Mouse (Mus musculus): ENCODE results near the gene Fam110c. TPM values are rescaled to one million over a fixed set of nuclear protein-coding genes. Genes with fewer than 3 reads are reported as not detected.
A peak's percentile ranks its signal among the peaks of the same experiment; 100 is the strongest.

The Fam110c gene
- total RNA-seq, 2 experiments from 2014 or later, result 0.22 to 0.23 TPM

GRCm38 (mm10) chr12:31101190-31101589 lies 27.5 kb downstream of the Fam110c start:
- no peak for DNase-seq (ENCODE audit: low spot score in 2 of 2)

- DNase-seq (ENCODE audit: low spot score in 2 of 2), result no peak
Observed at GRCm38 (mm10) chr12:31101821-31102220, 28.2 kb downstream of the Fam110c start.

- peak; percentile 31 to 59 for DNase-seq (ENCODE audit: low spot score in 2 of 2)
Observed at GRCm38 (mm10) chr12:31116005-31116466, 42.4 kb downstream of the Fam110c start.

GRCm38 (mm10) chr12:31120535-31120934 lies 46.9 kb downstream of the Fam110c start:
- no peak for DNase-seq (ENCODE audit: low spot score in 2 of 2)

GRCm38 (mm10) chr12:31122892-31123622 lies 49.4 kb downstream of the Fam110c start:
- DNase-seq (ENCODE audit: low spot score in 2 of 2), result no peak

- DNase-seq (ENCODE audit: low spot score in 2 of 2), result no peak
Observed at GRCm38 (mm10) chr12:31126071-31126470, 52.4 kb downstream of the Fam110c start.

- no peak for DNase-seq (ENCODE audit: low spot score in 2 of 2)
Observed at GRCm38 (mm10) chr12:31129548-31129947, 55.9 kb downstream of the Fam110c start.

Other genes with a start within 250 kb of the Fam110c start
- under 1 TPM; 0.54 to 0.93 TPM for gene Alkal2, start 189.5 kb upstream of the Fam110c start, total RNA-seq (2021)
- gene Acp1, start 162.3 kb upstream of the Fam110c start, total RNA-seq (2021), result 10 to 100 TPM; 48.2 to 51.2 TPM
- 1 to 10 TPM; 2.7 TPM for gene Sh3yl1, start 162.2 kb upstream of the Fam110c start, total RNA-seq (2021)
- not detected for gene Gm6993, start 166.9 kb downstream of the Fam110c start, total RNA-seq (2021)
- 100 to 1,000 TPM; 259 to 273 TPM for gene Lamb1, start 191.4 kb downstream of the Fam110c start, total RNA-seq (2021)